Mouse (Mus musculus) CD8-positive naive resting alpha-beta T cell, adult 2 months (primary cell): ENCODE data around the gene Adm2.

Experiments used
- DNase-seq, 2 experiments: peaks; one replicate each; pipeline ENCODE4 v3.0.0; 2022; ENCODE audit warnings: low read depth in 2 of 2, low spot score in 2 of 2

Adm2 gene

DNA sequence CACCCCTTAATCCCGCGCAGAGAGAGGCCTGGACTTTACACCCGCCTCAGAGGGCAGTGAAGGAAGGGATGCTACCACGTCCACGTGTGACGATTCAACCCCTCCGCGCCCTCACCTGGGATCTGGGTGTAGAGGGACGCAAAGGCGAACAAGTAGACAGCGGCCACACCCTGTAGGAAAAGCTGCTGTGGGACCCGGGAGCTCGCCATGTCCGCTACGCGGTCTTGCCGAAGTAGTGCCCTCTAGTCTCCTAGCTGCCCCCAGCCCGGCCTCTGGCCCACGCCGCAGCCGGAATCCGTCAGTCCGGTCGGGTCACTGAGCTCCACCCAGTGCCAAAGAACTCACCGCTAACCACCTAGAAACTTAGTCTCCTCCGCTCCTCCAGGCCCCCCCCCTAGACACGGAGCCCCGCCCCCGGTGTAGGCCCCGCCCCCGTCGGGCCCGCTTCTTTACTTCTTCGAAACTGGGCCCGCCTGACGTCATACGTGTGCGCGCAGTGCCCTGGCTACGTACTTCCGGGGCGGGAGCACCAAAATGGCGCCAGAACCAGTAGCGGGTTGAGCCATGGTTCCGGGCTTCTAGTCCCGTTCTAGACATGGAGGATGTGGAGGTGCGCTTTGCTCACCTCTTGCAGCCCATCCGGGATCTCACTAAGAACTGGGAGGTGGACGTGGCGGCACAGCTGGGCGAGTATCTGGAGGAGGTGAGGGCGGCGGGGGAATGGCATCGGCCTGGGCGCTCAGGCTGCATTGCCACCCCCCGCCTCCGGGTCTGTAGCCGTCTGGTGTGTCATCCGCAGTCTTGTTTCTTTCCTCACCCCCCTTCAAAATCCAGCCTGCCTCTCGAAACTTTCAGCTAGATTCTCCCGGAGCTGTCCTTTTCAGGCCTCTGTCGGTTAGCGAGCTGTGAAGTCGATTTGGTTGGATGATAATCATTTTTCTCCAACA lies 33.0 kb downstream of the Adm2 start, which contains the start of the genes Lmf2 and Ncaph2:
TSS of gene Lmf2 (minus strand) at position 419 of the 947 bp plus-strand sequence.
TSS of gene Ncaph2 (plus strand) at position 479 of the 947 bp plus-strand sequence.
- peak; percentile 93 to 96 for DNase-seq

DNA sequence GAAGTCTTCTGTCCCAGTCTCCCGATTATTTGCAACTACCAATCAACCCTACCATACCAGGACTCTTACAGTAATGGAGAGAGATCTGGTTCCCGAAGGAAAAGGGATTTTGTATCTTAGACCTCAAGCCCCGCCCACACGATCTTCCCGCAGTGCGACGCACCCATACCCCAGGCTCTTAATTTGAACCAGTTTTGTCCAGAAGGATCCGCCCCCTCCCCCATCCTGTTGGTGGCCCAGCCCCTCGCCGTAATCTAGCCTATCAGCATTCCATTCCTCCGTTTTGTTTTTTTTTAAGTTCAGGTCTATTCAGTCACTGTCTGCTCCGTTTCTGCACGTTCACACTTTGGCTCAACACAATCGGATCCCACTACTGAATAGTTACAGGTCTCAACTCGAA lies 33.9 kb downstream of the Adm2 start:
- DNase-seq = no peak

DNA sequence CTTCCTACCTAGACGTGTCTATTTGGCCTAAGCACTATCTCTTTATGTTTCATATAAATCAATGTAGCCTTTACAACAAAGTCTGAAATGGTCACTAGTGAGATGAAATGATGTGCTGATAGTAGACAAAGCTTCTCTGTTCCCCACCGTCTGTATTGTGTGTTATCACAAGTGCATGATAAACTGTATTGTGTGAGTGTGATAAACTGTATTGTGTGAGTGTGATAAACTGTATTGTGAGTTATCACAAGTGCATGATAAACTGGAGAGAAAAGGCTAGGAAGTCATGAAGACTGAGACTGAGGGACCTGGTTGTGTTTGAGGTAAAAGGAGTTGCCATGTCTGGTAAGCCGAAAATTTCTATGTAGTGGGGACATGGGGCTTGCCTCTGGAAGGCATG lies 36.3 kb downstream of the Adm2 start:
- DNase-seq = no peak

GRCm38 (mm10) chr15:89363051-89363450 lies 40.5 kb downstream of the Adm2 start:
- no peak for DNase-seq

DNA sequence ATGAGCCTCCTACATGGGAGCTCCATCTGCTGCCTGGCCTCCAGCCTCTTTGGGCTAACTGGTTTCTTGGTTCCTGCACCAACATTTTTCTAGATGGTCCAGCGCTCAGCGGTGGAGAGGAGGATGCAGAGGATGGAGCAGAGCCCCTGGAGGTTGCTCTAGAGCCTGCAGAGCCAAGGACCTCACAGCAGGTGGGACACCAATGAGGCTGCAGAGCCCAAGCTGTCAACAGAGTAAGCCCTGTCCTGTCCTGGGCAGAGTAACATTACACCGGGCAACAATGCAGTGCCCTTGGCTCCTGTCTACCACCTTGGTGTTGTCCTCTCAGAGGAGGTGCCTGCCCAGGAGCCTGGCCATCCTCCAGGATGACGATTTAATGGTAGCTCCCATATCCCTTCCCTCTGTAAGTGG lies 42.6 kb downstream of the Adm2 start:
- no peak for DNase-seq

DNA sequence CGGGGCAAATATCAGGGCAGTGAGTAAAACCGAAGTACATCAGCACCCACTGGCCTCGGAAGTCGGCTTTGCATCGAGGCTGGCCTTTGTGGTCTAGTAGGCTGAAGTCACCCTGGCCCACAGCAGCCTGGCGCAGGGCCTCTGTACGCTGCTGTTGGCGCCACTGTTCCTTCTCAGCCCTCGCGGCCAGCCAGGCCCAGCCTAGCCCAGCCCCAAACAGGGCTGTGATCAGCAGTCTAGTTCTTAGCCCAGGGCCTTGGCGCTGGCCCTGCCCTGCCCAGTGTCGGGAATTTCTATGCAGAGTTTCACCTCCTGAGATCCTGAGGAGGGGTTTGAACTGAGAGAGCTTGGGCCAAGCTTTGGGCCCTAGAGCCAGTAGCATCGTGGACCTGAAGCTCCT lies 49.5 kb downstream of the Adm2 start:
- DNase-seq = no peak

- no peak for DNase-seq
Measured at GRCm38 (mm10) chr15:89372536-89372935, 50.0 kb downstream of the Adm2 start.

DNA sequence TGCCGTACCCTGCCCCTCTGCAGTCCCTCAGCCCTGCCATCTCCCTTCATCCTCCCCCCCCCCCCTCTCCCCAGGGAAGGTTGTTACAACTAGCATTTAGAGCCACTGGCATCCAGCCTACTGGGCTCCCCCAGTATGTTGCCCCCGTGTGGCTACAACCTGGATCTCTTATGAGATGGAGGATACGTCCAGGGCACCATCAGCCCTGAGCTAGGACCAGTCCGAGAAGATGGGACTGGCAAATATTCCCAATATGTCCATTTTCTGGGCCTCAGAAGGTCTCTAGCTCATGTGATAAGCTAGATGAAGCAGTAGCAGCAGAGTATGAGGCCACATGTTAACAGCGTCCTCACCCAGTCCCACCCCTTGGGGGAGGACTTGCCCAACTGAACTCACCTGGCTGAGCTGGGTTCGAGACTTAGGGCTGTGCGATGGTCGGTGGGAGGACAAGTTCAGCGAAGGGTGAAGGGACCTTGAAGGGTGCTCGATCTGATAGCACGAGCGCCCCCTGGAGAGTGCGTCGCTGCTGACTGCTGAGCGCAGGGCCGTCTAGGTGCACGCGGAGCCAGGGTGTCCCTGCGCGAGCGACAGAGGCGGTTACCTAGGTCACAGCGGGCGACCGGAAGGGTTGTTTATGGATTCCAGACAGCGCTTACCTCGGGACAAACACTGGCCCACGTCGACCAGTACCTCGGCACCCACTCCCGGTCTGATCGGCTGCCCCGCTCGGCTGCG lies 50.7 kb downstream of the Adm2 start:
- DNase-seq = peak; percentile 83 to 90

GRCm38 (mm10) chr15:89373762-89374248 lies 51.3 kb downstream of the Adm2 start, which contains the start of gene Sco2:
Sco2 (minus strand) TSS chr15:89373846.
- peak; percentile 87 to 91 for DNase-seq
